Mouse (Mus musculus) WW6 (cell line): ENCODE measurements around the gene Slc5a3.

ENCODE experiments used
- DNase-seq: peaks from one replicate; pipeline ENCODE4 v3.0.0-alpha.2; 2013; ENCODE audit warnings: low read depth, low spot score

Gene Slc5a3

GRCm38 (mm10) chr16:92120899-92121531 lies 62.9 kb downstream of the Slc5a3 start:
- DNase-seq, result no peak

- DNase-seq, result no peak
These were observed 69.1 kb downstream of the Slc5a3 start for GRCm38 (mm10) chr16:92127226-92127625.

GRCm38 (mm10) chr16:92127666-92128065 lies 69.5 kb downstream of the Slc5a3 start:
- no peak for DNase-seq

- DNase-seq, result no peak
These were observed 71.7 kb downstream of the Slc5a3 start for GRCm38 (mm10) chr16:92129843-92130242.

GRCm38 (mm10) chr16:92132511-92132910 lies 74.4 kb downstream of the Slc5a3 start:
- no peak for DNase-seq

- DNase-seq, result no peak
These were observed 76.1 kb downstream of the Slc5a3 start for GRCm38 (mm10) chr16:92134148-92134764.

- DNase-seq, result no peak
These were observed 78.2 kb downstream of the Slc5a3 start for GRCm38 (mm10) chr16:92136275-92136674.
